Mouse (Mus musculus): Measurements from ENCODE around the gene Trp53inp2. TPM values are rescaled to one million over a fixed set of nuclear protein-coding genes. Genes with fewer than 3 reads are reported as not detected.

The Trp53inp2 gene
- polyA plus RNA-seq, 1 experiment, result 100 TPM

DNA sequence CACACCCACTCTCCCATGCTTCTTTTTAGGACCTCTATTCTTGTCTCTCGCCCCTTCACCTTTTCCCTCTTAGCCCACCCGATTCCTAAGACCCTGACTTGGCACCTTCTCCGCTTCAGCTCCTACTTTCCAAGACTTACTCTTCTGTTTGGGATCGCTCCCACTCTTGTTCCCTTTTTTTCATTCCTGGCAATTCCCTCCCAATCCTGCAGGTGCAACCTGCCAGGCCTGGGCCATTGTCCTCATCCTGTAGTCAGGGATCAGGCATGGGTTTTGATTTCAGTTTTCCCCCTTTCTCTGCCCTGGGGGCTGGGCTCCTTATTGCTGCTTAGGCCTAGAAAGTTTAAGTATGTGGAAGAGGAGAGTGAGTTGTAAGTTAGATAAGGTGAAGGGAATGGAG lies 6.2 kb downstream of the Trp53inp2 start:
- Histone ChIP-seq H3ac (ENCODE audit: control insufficient read depth, insufficient read length) (no peak overlapping the region), H3K36me3 (ENCODE audit: control insufficient read depth, insufficient read depth) (peaks cover 20% of the 10 kb centered on the region), H3K4me2 (ENCODE audit: low read depth) (no peak overlapping the region), H3K79me2 (ENCODE audit: control insufficient read depth, insufficient read depth) (peaks cover 12% of the 10 kb centered on the region), H3K27me3 (ENCODE audit: control insufficient read depth, insufficient read depth, insufficient read length) (no peaks in the 10 kb centered on the region), H3K4me3 (no peak overlapping the region)
- TF ChIP-seq CEBPB (IDR thresholded peaks at IDR 0.05; ENCODE audit: insufficient read depth, poor library complexity, severe bottlenecking), result no peak
- TF ChIP-seq MYOG (IDR thresholded peaks at IDR 0.05; ENCODE audit: control insufficient read depth in 1 of 3, insufficient read depth in 1 of 3, insufficient read length in 2 of 3, low read depth in 2 of 3), result no peak

DNA sequence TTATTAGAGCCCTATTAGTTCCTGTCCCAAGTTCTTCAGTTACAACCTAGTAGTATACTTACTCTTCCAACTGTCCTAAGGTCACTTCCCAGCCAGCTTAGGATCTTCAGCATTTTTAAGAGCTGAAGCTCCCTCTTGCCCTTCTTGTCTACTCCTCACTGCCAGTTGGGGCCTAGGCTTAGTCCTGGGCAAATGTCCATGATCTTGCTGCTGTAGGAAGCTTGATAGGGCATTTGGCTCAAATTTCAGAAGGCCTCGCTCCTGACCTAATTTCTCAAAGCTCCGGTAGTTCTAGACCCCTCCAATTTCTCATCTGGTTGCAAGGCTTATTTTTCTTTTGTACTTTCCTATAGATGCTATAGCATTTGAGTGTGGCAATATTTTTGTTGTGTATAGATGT lies 7.7 kb downstream of the Trp53inp2 start:
- Histone ChIP-seq H3ac (ENCODE audit: control insufficient read depth, insufficient read length) (no peak overlapping the region), H3K27me3 (ENCODE audit: control insufficient read depth, insufficient read depth, insufficient read length) (no peaks in the 10 kb centered on the region), H3K79me2 (ENCODE audit: control insufficient read depth, insufficient read depth) (peaks cover 9% of the 10 kb centered on the region), H3K4me2 (ENCODE audit: low read depth) (no peak overlapping the region), H3K4me3 (no peak overlapping the region), H3K36me3 (ENCODE audit: control insufficient read depth, insufficient read depth) (peaks cover 20% of the 10 kb centered on the region)
- TF ChIP-seq MYOG (IDR thresholded peaks at IDR 0.05; ENCODE audit: control insufficient read depth in 1 of 3, insufficient read depth in 1 of 3, insufficient read length in 2 of 3, low read depth in 2 of 3) (no peak), E2F4 (IDR thresholded peaks at IDR 0.05; ENCODE audit: insufficient read depth) (no peak), TCF3 (IDR thresholded peaks at IDR 0.05; ENCODE audit: insufficient read length, low read depth) (no peak), REST (IDR thresholded peaks at IDR 0.05; ENCODE audit: insufficient read depth, insufficient read length) (no peak), SRF (IDR thresholded peaks at IDR 0.05; ENCODE audit: control insufficient read depth, insufficient read length, low read depth) (no peak), MYOD1 (IDR thresholded peaks at IDR 0.05; ENCODE audit: control insufficient read depth in 1 of 3, insufficient read length in 2 of 3, low read depth in 2 of 3) (no peak), MAX (IDR thresholded peaks at IDR 0.05; ENCODE audit: low read depth) (no peak), CEBPB (IDR thresholded peaks at IDR 0.05; ENCODE audit: insufficient read depth, poor library complexity, severe bottlenecking) (no peak), USF1 (IDR thresholded peaks at IDR 0.05; ENCODE audit: low read depth) (no peak), POLR2A (IDR thresholded peaks at IDR 0.05; ENCODE audit: insufficient read length, low read depth) (no peak), POLR2AphosphoS2 (IDR thresholded peaks at IDR 0.05; ENCODE audit: insufficient read length, low read depth) (no peak), TCF12 (IDR thresholded peaks at IDR 0.05; ENCODE audit: insufficient read depth, poor library complexity, severe bottlenecking) (no peak)

DNA sequence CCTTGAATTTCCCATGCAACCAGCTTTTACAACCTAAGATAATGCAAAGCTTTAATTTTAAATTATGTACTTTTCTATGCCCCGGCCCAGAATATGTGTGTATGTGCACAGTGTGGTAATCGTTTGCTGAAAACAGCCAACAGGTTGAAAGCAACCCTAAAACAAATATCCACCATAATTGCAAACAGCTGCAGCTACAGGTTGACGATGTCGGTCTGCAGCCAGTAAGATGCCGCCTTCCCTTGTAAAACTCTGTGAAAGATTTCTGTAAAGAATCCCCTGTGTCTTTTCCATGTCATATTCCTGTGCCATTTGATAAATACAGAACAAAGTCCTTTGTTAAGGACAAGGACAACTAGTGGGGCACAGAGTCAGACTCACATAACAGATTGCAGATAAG lies 13.7 kb downstream of the Trp53inp2 start:
- Histone ChIP-seq H3K79me2 (ENCODE audit: control insufficient read depth, insufficient read depth) (no peaks in the 10 kb centered on the region), H3K27me3 (ENCODE audit: control insufficient read depth, insufficient read depth, insufficient read length) (no peaks in the 10 kb centered on the region), H3K4me2 (ENCODE audit: low read depth) (no peak overlapping the region), H3K36me3 (ENCODE audit: control insufficient read depth, insufficient read depth) (peaks cover 28% of the 10 kb centered on the region), H3K4me3 (no peak overlapping the region), H3ac (ENCODE audit: control insufficient read depth, insufficient read length) (no peak overlapping the region)
- no peak for TF ChIP-seq REST (IDR thresholded peaks at IDR 0.05; ENCODE audit: insufficient read depth, insufficient read length)
- no peak for TF ChIP-seq POLR2AphosphoS2 (IDR thresholded peaks at IDR 0.05; ENCODE audit: insufficient read length, low read depth)
- no peak for TF ChIP-seq CEBPB (IDR thresholded peaks at IDR 0.05; ENCODE audit: insufficient read depth, poor library complexity, severe bottlenecking)

DNA sequence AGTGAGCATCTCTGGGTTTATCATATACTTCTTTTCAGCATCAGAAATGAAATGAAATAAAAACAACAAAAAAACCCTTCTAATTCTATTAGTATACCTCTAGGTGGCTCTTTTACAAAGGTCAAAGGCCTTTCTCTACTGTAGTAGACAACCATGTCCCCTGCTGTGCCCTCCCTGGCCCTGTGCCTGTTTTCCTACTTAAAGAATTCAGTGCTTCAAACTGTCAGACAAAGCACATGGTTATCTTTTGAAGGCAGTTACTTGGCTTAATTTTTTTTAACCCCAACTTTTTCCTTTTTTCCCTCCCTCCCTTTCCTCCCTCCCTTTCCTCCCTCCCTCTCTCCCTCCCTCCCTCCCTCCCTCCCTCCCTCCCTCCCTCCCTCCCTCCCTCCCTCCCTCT lies 19.4 kb downstream of the Trp53inp2 start:
- no peaks in the 10 kb centered on the region for H3K79me2 ChIP-seq (ENCODE audit: control insufficient read depth, insufficient read depth)
- H3K4me3 ChIP-seq, result no peak overlapping the region
- TF ChIP-seq E2F4 (IDR thresholded peaks at IDR 0.05; ENCODE audit: insufficient read depth) (no peak), SRF (IDR thresholded peaks at IDR 0.05; ENCODE audit: control insufficient read depth, insufficient read length, low read depth) (no peak)
- H3ac ChIP-seq (ENCODE audit: control insufficient read depth, insufficient read length), result no peak overlapping the region
- H3K36me3 ChIP-seq (ENCODE audit: control insufficient read depth, insufficient read depth), result peaks cover 28% of the 10 kb centered on the region
- H3K4me2 ChIP-seq (ENCODE audit: low read depth), result no peak overlapping the region
- H3K27me3 ChIP-seq (ENCODE audit: control insufficient read depth, insufficient read depth, insufficient read length), result no peaks in the 10 kb centered on the region

DNA sequence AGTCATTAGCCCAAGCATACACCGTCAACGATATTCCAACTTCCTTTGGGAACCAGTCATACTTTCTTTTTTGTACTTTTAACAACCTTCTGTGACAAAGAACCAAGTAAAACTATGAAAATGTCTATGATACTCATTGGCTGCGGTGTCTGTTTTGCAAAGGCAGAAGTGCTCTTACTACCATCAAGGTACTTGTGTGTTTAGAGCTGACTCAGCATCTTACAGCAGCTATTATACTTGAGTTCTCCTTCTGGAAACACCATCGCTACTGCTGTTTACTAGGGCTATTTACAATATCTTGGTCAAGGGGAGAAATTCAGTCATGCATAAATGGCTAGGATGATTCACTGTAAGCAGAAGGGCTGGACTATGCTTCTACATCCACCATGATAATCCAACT lies 21.1 kb downstream of the Trp53inp2 start:
- Histone ChIP-seq H3ac (ENCODE audit: control insufficient read depth, insufficient read length) (no peak overlapping the region), H3K27me3 (ENCODE audit: control insufficient read depth, insufficient read depth, insufficient read length) (no peaks in the 10 kb centered on the region), H3K4me2 (ENCODE audit: low read depth) (no peak overlapping the region), H3K36me3 (ENCODE audit: control insufficient read depth, insufficient read depth) (peaks cover 31% of the 10 kb centered on the region), H3K4me3 (no peak overlapping the region), H3K79me2 (ENCODE audit: control insufficient read depth, insufficient read depth) (no peaks in the 10 kb centered on the region)
- TF ChIP-seq SRF (IDR thresholded peaks at IDR 0.05; ENCODE audit: control insufficient read depth, insufficient read length, low read depth) (no peak), POLR2A (IDR thresholded peaks at IDR 0.05; ENCODE audit: insufficient read length, low read depth) (no peak), E2F4 (IDR thresholded peaks at IDR 0.05; ENCODE audit: insufficient read depth) (no peak), TCF3 (IDR thresholded peaks at IDR 0.05; ENCODE audit: insufficient read length, low read depth) (no peak), CEBPB (IDR thresholded peaks at IDR 0.05; ENCODE audit: insufficient read depth, poor library complexity, severe bottlenecking) (no peak), MYOG (IDR thresholded peaks at IDR 0.05; ENCODE audit: control insufficient read depth in 1 of 3, insufficient read depth in 1 of 3, insufficient read length in 2 of 3, low read depth in 2 of 3) (no peak), MAX (IDR thresholded peaks at IDR 0.05; ENCODE audit: low read depth) (no peak), TCF12 (IDR thresholded peaks at IDR 0.05; ENCODE audit: insufficient read depth, poor library complexity, severe bottlenecking) (no peak), POLR2AphosphoS2 (IDR thresholded peaks at IDR 0.05; ENCODE audit: insufficient read length, low read depth) (no peak), USF1 (IDR thresholded peaks at IDR 0.05; ENCODE audit: low read depth) (no peak), MYOD1 (IDR thresholded peaks at IDR 0.05; ENCODE audit: control insufficient read depth in 1 of 3, insufficient read length in 2 of 3, low read depth in 2 of 3) (no peak), REST (IDR thresholded peaks at IDR 0.05; ENCODE audit: insufficient read depth, insufficient read length) (no peak)
